Mouse (Mus musculus): ENCODE measurements around the gene Rtp3. TPM values are rescaled to one million over a fixed set of nuclear protein-coding genes. Genes with fewer than 3 reads are reported as not detected.

Rtp3 gene
- polyA plus RNA-seq (2011; ENCODE audit: insufficient read depth, insufficient read length, low read depth, missing spikeins), result not detected in 2 replicates

DNA sequence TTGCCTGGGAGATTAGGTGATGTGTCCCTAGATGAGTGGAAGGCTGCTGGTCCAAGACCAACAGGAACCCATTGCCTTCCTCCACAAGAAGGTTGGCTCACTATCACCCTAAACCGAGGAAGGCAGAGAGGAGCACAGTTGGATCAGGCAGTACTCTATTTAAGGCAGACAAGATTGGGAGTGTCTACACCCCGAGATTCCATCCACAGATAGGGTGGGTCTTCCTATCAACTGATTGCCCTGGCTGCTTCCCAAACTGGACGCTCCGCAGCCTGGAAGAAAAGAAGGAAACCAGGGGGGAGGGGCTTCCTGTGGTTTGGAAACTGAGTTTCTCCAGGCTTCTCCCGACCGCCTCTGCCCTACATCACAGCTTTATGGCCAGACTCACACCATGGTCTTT is at the start of gene Rtp3:
Gene Rtp3 (minus strand): TSS at position 380 of the 400 bp plus-strand sequence.
- H3K27me3 ChIP-seq (ENCODE audit: control insufficient read depth, insufficient read depth, low read length, poor library complexity, severe bottlenecking), result no peaks in the 10 kb centered on the region
- H3K9me3 ChIP-seq (replicated peaks; ENCODE audit: control insufficient read depth, insufficient read depth, low read length, poor library complexity, severe bottlenecking), result no peaks in the 10 kb centered on the region
- no peak for TF ChIP-seq EP300 (IDR thresholded peaks at IDR 0.05; ENCODE audit: insufficient read depth, low read depth, low read length)
- H3K4me1 ChIP-seq (ENCODE audit: control insufficient read depth, insufficient read depth, low read length), result no peaks in the 10 kb centered on the region
- H3K36me3 ChIP-seq (ENCODE audit: control insufficient read depth, insufficient read depth, low read length, poor library complexity, severe bottlenecking), result no peaks in the 10 kb centered on the region
- H3K9ac ChIP-seq (ENCODE audit: low read depth, poor library complexity, severe bottlenecking), result no peak within 1 kb of the TSS
- no peak within 1 kb of the TSS for H3K4me3 ChIP-seq (ENCODE audit: low read depth, low read length)
- no peak within 1 kb of the TSS for H3K27ac ChIP-seq (ENCODE audit: insufficient read depth, low read length)

DNA sequence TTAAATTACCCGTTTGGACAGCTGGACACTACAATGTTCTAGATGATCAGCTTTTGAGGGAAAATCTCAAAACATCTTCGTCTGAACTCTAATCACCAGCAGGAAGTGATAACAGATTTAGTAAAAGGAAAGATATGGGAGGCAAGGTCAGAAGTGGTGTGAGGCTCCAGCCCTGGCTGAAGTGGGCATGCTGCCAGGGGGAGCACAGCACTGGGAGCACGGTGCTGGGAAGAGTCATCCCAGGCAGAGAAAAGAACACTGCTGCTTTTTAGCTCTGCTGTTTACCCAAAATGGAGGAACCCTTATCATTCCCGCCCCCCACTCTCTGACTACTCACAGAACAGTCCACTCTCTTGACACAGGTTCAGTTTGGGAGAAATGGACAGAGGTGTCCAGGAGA is 49.6 kb upstream of the Rtp3 start:
- no peaks in the 10 kb centered on the region for H3K9me3 ChIP-seq (replicated peaks; ENCODE audit: control insufficient read depth, insufficient read depth, low read length, poor library complexity, severe bottlenecking)
- TF ChIP-seq POLR2A (IDR thresholded peaks at IDR 0.05; ENCODE audit: insufficient read depth, low read length) (no peak), EP300 (IDR thresholded peaks at IDR 0.05; ENCODE audit: insufficient read depth, low read depth, low read length) (no peak)
- H3K4me1 ChIP-seq (ENCODE audit: control insufficient read depth, insufficient read depth, low read length), result no peaks in the 10 kb centered on the region

DNA sequence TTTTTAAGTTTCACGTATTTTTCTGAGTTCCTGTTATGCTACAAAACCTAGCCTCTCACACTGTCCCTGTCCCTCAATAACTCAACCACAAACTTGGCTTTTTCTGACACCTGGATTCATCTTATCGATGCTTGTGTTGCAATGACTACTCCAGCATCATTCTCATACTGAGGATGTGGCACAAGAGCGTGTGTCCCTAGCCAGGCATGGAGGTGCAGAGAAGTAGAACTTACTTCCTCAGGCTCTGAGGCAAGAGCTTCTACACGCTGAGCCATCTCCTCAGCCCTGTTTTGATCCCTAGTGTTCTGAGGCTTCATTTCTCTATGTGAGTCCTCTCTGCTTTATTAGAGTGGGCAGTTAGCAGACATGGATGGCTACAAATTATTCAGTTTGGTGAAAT is 43.3 kb upstream of the Rtp3 start:
- H3K4me3 ChIP-seq (ENCODE audit: low read depth, low read length), result no peak overlapping the region
- TF ChIP-seq EP300 (IDR thresholded peaks at IDR 0.05; ENCODE audit: insufficient read depth, low read depth, low read length) (no peak), CTCF (IDR thresholded peaks at IDR 0.05; ENCODE audit: low read depth, low read length) (no peak), POLR2A (IDR thresholded peaks at IDR 0.05; ENCODE audit: insufficient read depth, low read length) (no peak)
- no peaks in the 10 kb centered on the region for H3K9me3 ChIP-seq (replicated peaks; ENCODE audit: control insufficient read depth, insufficient read depth, low read length, poor library complexity, severe bottlenecking)
- H3K9ac ChIP-seq (ENCODE audit: low read depth, poor library complexity, severe bottlenecking), result no peak overlapping the region
- H3K27ac ChIP-seq (ENCODE audit: insufficient read depth, low read length), result no peak overlapping the region
- no peaks in the 10 kb centered on the region for H3K27me3 ChIP-seq (ENCODE audit: control insufficient read depth, insufficient read depth, low read length, poor library complexity, severe bottlenecking)
- no peaks in the 10 kb centered on the region for H3K36me3 ChIP-seq (ENCODE audit: control insufficient read depth, insufficient read depth, low read length, poor library complexity, severe bottlenecking)
- no peaks in the 10 kb centered on the region for H3K4me1 ChIP-seq (ENCODE audit: control insufficient read depth, insufficient read depth, low read length)

More for the DNA sequence above, 49.6 kb upstream of the Rtp3 start:
- Histone ChIP-seq H3K4me3 (ENCODE audit: low read depth, low read length) (no peak overlapping the region), H3K27ac (ENCODE audit: insufficient read depth, low read length) (no peak overlapping the region), H3K36me3 (ENCODE audit: control insufficient read depth, insufficient read depth, low read length, poor library complexity, severe bottlenecking) (no peaks in the 10 kb centered on the region), H3K27me3 (ENCODE audit: control insufficient read depth, insufficient read depth, low read length, poor library complexity, severe bottlenecking) (no peaks in the 10 kb centered on the region), H3K9ac (ENCODE audit: low read depth, poor library complexity, severe bottlenecking) (no peak overlapping the region)

DNA sequence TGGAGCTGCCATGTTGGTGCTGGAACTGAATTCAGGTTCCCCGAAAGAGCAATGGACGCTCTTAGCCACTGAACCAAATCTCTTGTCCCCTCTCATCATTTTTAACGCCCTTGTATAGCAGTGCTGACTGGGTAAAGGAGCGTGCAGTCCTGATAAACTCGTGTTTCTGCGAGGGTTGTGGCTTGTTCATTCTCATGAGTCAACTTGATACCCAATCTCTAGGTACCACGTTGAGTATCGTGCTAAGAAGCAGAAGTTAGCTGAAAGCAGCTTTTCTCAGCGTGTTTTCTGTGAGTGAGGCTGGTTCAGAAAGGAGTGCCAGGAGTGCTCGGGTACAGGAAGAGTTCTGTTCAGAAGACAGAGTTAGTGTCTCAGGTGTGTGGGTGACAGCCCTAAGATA is 36.4 kb upstream of the Rtp3 start:
- Histone ChIP-seq H3K9ac (ENCODE audit: low read depth, poor library complexity, severe bottlenecking) (no peak overlapping the region), H3K4me3 (ENCODE audit: low read depth, low read length) (no peak overlapping the region)
- TF ChIP-seq EP300 (IDR thresholded peaks at IDR 0.05; ENCODE audit: insufficient read depth, low read depth, low read length), result no peak
- TF ChIP-seq CTCF (IDR thresholded peaks at IDR 0.05; ENCODE audit: low read depth, low read length), result no peak
- TF ChIP-seq POLR2A (IDR thresholded peaks at IDR 0.05; ENCODE audit: insufficient read depth, low read length), result no peak

DNA sequence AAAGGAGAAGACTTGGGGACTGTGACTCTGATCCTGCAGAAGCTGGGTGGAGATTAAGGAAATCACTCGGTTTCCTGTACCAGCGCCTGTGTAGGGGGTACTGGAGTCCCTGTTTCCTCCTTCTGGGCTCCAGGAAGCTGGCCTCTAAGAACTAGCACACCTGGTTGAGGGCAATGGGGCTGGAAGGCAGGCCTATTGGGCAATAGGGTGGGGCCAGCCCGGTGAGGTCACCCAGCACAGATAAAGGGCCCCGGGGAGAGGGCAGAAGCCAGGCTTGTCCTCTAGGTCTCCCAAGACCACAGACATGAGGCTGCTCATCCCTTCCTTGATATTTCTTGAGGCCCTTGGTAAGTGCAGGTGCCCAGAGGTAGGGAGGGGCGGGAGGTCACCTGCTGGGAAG is 28.6 kb upstream of the Rtp3 start, which contains the start of gene Ltf:
Gene Ltf (plus strand): TSS at position 250 of the 400 bp plus-strand sequence.
- Histone ChIP-seq H3K27me3 (ENCODE audit: control insufficient read depth, insufficient read depth, low read length, poor library complexity, severe bottlenecking) (no peaks in the 10 kb centered on the region), H3K36me3 (ENCODE audit: control insufficient read depth, insufficient read depth, low read length, poor library complexity, severe bottlenecking) (no peaks in the 10 kb centered on the region)

More for the DNA sequence above, 36.4 kb upstream of the Rtp3 start:
- Histone ChIP-seq H3K9me3 (replicated peaks; ENCODE audit: control insufficient read depth, insufficient read depth, low read length, poor library complexity, severe bottlenecking) (no peaks in the 10 kb centered on the region), H3K27ac (ENCODE audit: insufficient read depth, low read length) (no peak overlapping the region), H3K36me3 (ENCODE audit: control insufficient read depth, insufficient read depth, low read length, poor library complexity, severe bottlenecking) (no peaks in the 10 kb centered on the region), H3K27me3 (ENCODE audit: control insufficient read depth, insufficient read depth, low read length, poor library complexity, severe bottlenecking) (no peaks in the 10 kb centered on the region), H3K4me1 (ENCODE audit: control insufficient read depth, insufficient read depth, low read length) (no peaks in the 10 kb centered on the region)

DNA sequence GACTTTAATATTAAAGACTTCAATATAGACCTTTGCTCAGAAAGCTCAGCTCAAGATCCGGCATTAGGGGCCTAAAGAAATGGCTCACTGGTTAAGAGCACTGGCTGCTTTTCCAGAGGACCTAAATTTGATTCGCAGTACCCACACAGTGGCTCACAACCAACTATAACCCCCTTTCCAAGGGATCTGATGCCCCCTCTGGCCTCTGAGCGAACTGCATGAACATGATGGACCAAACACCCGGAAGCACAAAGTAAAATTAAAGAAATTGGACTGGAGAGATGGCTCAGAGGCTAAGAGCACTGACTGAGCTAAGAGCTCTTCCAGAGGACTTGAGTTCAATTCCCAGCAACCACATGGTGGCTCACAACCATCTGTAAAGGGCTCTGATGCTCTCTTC is 25.3 kb upstream of the Rtp3 start:
- Histone ChIP-seq H3K4me1 (ENCODE audit: control insufficient read depth, insufficient read depth, low read length) (no peaks in the 10 kb centered on the region), H3K9me3 (replicated peaks; ENCODE audit: control insufficient read depth, insufficient read depth, low read length, poor library complexity, severe bottlenecking) (no peaks in the 10 kb centered on the region), H3K27me3 (ENCODE audit: control insufficient read depth, insufficient read depth, low read length, poor library complexity, severe bottlenecking) (no peaks in the 10 kb centered on the region), H3K27ac (ENCODE audit: insufficient read depth, low read length) (no peak overlapping the region), H3K9ac (ENCODE audit: low read depth, poor library complexity, severe bottlenecking) (no peak overlapping the region), H3K4me3 (ENCODE audit: low read depth, low read length) (no peak overlapping the region), H3K36me3 (ENCODE audit: control insufficient read depth, insufficient read depth, low read length, poor library complexity, severe bottlenecking) (no peaks in the 10 kb centered on the region)
- TF ChIP-seq EP300 (IDR thresholded peaks at IDR 0.05; ENCODE audit: insufficient read depth, low read depth, low read length) (no peak), CTCF (IDR thresholded peaks at IDR 0.05; ENCODE audit: low read depth, low read length) (peak; percentile 6), POLR2A (IDR thresholded peaks at IDR 0.05; ENCODE audit: insufficient read depth, low read length) (no peak)

More for the DNA sequence above, 28.6 kb upstream of the Rtp3 start, which contains the start of gene Ltf:
- Histone ChIP-seq H3K4me3 (ENCODE audit: low read depth, low read length) (no peak within 1 kb of the TSS), H3K9me3 (replicated peaks; ENCODE audit: control insufficient read depth, insufficient read depth, low read length, poor library complexity, severe bottlenecking) (no peaks in the 10 kb centered on the region), H3K9ac (ENCODE audit: low read depth, poor library complexity, severe bottlenecking) (no peak within 1 kb of the TSS), H3K4me1 (ENCODE audit: control insufficient read depth, insufficient read depth, low read length) (no peaks in the 10 kb centered on the region), H3K27ac (ENCODE audit: insufficient read depth, low read length) (no peak within 1 kb of the TSS)
- TF ChIP-seq EP300 (IDR thresholded peaks at IDR 0.05; ENCODE audit: insufficient read depth, low read depth, low read length), result no peak
- no peak for TF ChIP-seq CTCF (IDR thresholded peaks at IDR 0.05; ENCODE audit: low read depth, low read length)
- no peak for TF ChIP-seq POLR2A (IDR thresholded peaks at IDR 0.05; ENCODE audit: insufficient read depth, low read length)

All from ES-Bruce4 (cell line).